Mouse (Mus musculus): ENCODE results near the gene Rmi2. TPM values are rescaled to one million over a fixed set of nuclear protein-coding genes. Genes with fewer than 3 reads are reported as not detected.

The Rmi2 gene
- polyA plus RNA-seq, 1 experiment from 2014 or later = 2.0 TPM

DNA sequence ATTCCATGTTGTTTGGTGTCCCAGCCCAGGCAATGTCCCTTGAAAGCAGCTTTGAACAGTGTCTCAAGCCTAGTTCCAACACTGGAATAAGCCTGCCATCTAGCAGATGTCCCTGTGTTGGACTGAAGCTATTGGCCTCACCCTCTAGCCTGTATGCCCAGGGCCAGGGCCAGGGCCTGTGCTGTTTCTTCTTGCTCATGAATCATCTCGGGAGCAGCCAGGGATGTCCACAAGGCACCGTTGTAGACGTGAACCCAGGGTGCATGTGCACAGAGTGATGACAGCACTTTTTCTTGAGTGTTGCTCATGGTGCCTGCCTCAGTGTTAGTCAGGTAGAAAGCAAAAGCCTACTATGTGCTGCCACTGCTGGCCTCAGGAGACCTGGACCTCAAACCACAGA lies 2.4 kb downstream of the Rmi2 start:
- ATAC-seq (ENCODE audit: low read depth) = no peak
- Histone ChIP-seq H3K27me3 (replicated peaks; ENCODE audit: control insufficient read depth, insufficient read depth, low read length) (no peaks in the 10 kb centered on the region), H3K4me3 (ENCODE audit: low read depth, low read length) (no peak overlapping the region), H3K9ac (ENCODE audit: low read depth, low read length) (no peak overlapping the region), H3K36me3 (ENCODE audit: control insufficient read depth, insufficient read depth, low read length) (no peaks in the 10 kb centered on the region), H3K4me2 (ENCODE audit: low read depth, low read length) (no peak overlapping the region), H3K4me1 (ENCODE audit: control insufficient read depth, insufficient read depth, low read length) (peaks cover 14% of the 10 kb centered on the region), H3K27ac (replicated peaks; ENCODE audit: low read depth, low read length) (no peak overlapping the region), H3K9me3 (ENCODE audit: control insufficient read depth, low read length) (no peaks in the 10 kb centered on the region)
- DNase-seq (ENCODE audit: low spot score) = no peak
- WGBS = 80% methylated on average over 3 of the region's 3 CpGs

DNA sequence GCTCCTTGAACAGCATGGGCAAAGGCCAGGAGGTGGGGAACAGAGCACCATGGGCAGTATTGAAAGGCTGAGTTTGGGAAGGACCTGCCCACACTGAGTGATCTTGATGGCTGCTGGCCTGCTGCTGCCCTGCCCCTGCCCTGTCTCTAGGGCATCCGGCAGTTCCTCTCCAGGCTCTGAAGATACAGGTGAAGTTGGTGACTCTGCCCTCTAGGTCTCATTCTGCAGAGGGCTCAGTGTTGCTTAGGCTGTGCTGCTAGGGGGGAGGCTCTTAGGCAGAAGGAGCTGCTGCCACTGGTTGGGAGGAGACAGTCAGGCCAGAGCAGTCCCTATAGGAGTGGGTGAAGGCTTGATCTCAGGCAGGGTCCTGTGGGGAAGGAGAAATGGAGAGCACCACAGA lies 3.0 kb downstream of the Rmi2 start:
- 63% methylated on average over 1 of the region's 1 CpGs for WGBS
- no peak for DNase-seq (ENCODE audit: low spot score)
- Histone ChIP-seq H3K4me2 (ENCODE audit: low read depth, low read length) (no peak overlapping the region), H3K4me1 (ENCODE audit: control insufficient read depth, insufficient read depth, low read length) (peaks cover 14% of the 10 kb centered on the region), H3K4me3 (ENCODE audit: low read depth, low read length) (no peak overlapping the region), H3K27ac (replicated peaks; ENCODE audit: low read depth, low read length) (peak overlapping the region; percentile 49), H3K36me3 (ENCODE audit: control insufficient read depth, insufficient read depth, low read length) (no peaks in the 10 kb centered on the region), H3K9me3 (ENCODE audit: control insufficient read depth, low read length) (no peaks in the 10 kb centered on the region), H3K27me3 (replicated peaks; ENCODE audit: control insufficient read depth, insufficient read depth, low read length) (no peaks in the 10 kb centered on the region), H3K9ac (ENCODE audit: low read depth, low read length) (no peak overlapping the region)
- ATAC-seq (ENCODE audit: low read depth) = no peak

GRCm38 (mm10) chr16:10838487-10839245 lies 3.8 kb downstream of the Rmi2 start:
- H3K27ac ChIP-seq (replicated peaks; ENCODE audit: low read depth, low read length) = peak overlapping the region; percentile 49
- no peak overlapping the region for H3K4me3 ChIP-seq (ENCODE audit: low read depth, low read length)
- no peaks in the 10 kb centered on the region for H3K9me3 ChIP-seq (ENCODE audit: control insufficient read depth, low read length)
- DNase-seq (ENCODE audit: low spot score) (peak; percentile 82), ATAC-seq (ENCODE audit: low read depth) (peak; percentile 54)
- H3K4me2 ChIP-seq (ENCODE audit: low read depth, low read length) = no peak overlapping the region; the same call in 1 of the 2 replicates
- H3K36me3 ChIP-seq (ENCODE audit: control insufficient read depth, insufficient read depth, low read length) = no peaks in the 10 kb centered on the region
- no peaks in the 10 kb centered on the region for H3K27me3 ChIP-seq (replicated peaks; ENCODE audit: control insufficient read depth, insufficient read depth, low read length)
- peaks cover 19% of the 10 kb centered on the region for H3K4me1 ChIP-seq (ENCODE audit: control insufficient read depth, insufficient read depth, low read length)
- 22% methylated on average over 10 of the region's 10 CpGs for WGBS
- H3K9ac ChIP-seq (ENCODE audit: low read depth, low read length) = no peak overlapping the region

- ATAC-seq (ENCODE audit: low read depth) (no peak), DNase-seq (ENCODE audit: low spot score) (no peak)
- Histone ChIP-seq H3K9me3 (ENCODE audit: control insufficient read depth, low read length) (no peaks in the 10 kb centered on the region), H3K4me2 (ENCODE audit: low read depth, low read length) (no peak overlapping the region), H3K4me1 (ENCODE audit: control insufficient read depth, insufficient read depth, low read length) (peaks cover 27% of the 10 kb centered on the region), H3K4me3 (ENCODE audit: low read depth, low read length) (no peak overlapping the region), H3K9ac (ENCODE audit: low read depth, low read length) (no peak overlapping the region), H3K36me3 (ENCODE audit: control insufficient read depth, insufficient read depth, low read length) (no peaks in the 10 kb centered on the region), H3K27ac (replicated peaks; ENCODE audit: low read depth, low read length) (no peak overlapping the region), H3K27me3 (replicated peaks; ENCODE audit: control insufficient read depth, insufficient read depth, low read length) (no peaks in the 10 kb centered on the region)
- WGBS = 85% methylated on average over 12 of the region's 14 CpGs
Observed at GRCm38 (mm10) chr16:10840018-10840417, 5.2 kb downstream of the Rmi2 start.

- ATAC-seq (ENCODE audit: low read depth) = no peak
- Histone ChIP-seq H3K4me3 (ENCODE audit: low read depth, low read length) (no peak overlapping the region), H3K27ac (replicated peaks; ENCODE audit: low read depth, low read length) (no peak overlapping the region), H3K27me3 (replicated peaks; ENCODE audit: control insufficient read depth, insufficient read depth, low read length) (no peaks in the 10 kb centered on the region), H3K36me3 (ENCODE audit: control insufficient read depth, insufficient read depth, low read length) (no peaks in the 10 kb centered on the region), H3K4me1 (ENCODE audit: control insufficient read depth, insufficient read depth, low read length) (peaks cover 27% of the 10 kb centered on the region), H3K9me3 (ENCODE audit: control insufficient read depth, low read length) (no peaks in the 10 kb centered on the region), H3K9ac (ENCODE audit: low read depth, low read length) (no peak overlapping the region), H3K4me2 (ENCODE audit: low read depth, low read length) (no peak overlapping the region)
- WGBS = 66% methylated on average over 4 of the region's 4 CpGs
- DNase-seq (ENCODE audit: low spot score) = no peak
Observed at GRCm38 (mm10) chr16:10842282-10842855, 7.5 kb downstream of the Rmi2 start.

DNA sequence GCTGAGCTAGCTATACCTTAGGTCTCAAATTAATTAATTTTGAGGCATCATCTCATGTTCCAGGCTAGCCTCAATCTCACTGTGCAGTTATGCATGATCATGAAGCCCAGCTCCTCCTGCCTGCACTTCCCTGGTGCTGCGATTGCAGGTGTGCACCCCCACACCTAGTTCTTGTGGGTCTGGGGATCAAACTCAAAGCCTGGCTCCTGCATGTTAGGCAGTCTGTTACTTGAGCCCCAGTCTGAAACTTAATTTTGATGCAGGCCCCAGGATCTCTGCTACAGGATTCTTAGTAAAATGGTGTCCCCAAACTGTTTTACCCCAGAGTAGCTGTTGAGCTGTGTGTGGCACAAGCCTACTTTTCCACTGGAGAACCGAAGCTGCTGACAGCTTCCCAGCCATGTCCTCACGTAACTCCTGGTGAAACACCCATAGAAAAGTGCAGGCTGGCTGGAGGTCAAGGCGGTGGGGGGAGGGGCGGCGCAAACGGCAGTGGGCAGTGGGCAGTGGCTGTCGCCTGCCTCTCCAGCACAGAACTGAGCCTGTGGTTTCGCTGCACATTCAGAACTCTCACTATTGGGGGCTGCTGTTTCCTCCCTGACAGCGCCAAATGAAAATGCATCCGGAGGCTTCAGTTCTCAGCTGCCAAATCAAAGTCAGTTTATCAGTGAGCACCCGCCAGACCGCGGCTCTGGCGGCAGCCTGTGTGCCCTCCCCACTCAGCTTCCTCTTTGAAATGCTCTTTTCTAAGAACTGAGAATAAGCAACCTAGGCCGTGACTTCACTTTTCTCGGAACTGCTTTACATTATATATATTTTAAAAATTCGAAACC lies 8.8 kb downstream of the Rmi2 start:
- peak; percentile 81 for DNase-seq (ENCODE audit: low spot score)
- Histone ChIP-seq H3K9ac (ENCODE audit: low read depth, low read length) (peak overlapping the region; percentile 48), H3K4me1 (ENCODE audit: control insufficient read depth, insufficient read depth, low read length) (peaks cover 16% of the 10 kb centered on the region), H3K4me3 (ENCODE audit: low read depth, low read length) (peak overlapping the region; percentile 18), H3K9me3 (ENCODE audit: control insufficient read depth, low read length) (no peaks in the 10 kb centered on the region), H3K27me3 (replicated peaks; ENCODE audit: control insufficient read depth, insufficient read depth, low read length) (no peaks in the 10 kb centered on the region), H3K36me3 (ENCODE audit: control insufficient read depth, insufficient read depth, low read length) (no peaks in the 10 kb centered on the region), H3K27ac (replicated peaks; ENCODE audit: low read depth, low read length) (peak overlapping the region; percentile 77), H3K4me2 (ENCODE audit: low read depth, low read length) (peak overlapping the region; percentile 53)
- WGBS = 17% methylated on average over 18 of the region's 18 CpGs
- ATAC-seq (ENCODE audit: low read depth) = peak; percentile 23; the same call in 1 of the 2 replicates

GRCm38 (mm10) chr16:10844319-10844670 lies 9.4 kb downstream of the Rmi2 start:
- DNase-seq (ENCODE audit: low spot score) (no peak), ATAC-seq (ENCODE audit: low read depth) (peak; percentile 28)
- Histone ChIP-seq H3K9me3 (ENCODE audit: control insufficient read depth, low read length) (no peaks in the 10 kb centered on the region), H3K27me3 (replicated peaks; ENCODE audit: control insufficient read depth, insufficient read depth, low read length) (no peaks in the 10 kb centered on the region), H3K4me2 (ENCODE audit: low read depth, low read length) (peak overlapping the region; percentile 53), H3K9ac (ENCODE audit: low read depth, low read length) (peak overlapping the region; percentile 48), H3K27ac (replicated peaks; ENCODE audit: low read depth, low read length) (peak overlapping the region; percentile 77), H3K4me1 (ENCODE audit: control insufficient read depth, insufficient read depth, low read length) (peaks cover 18% of the 10 kb centered on the region), H3K36me3 (ENCODE audit: control insufficient read depth, insufficient read depth, low read length) (no peaks in the 10 kb centered on the region), H3K4me3 (ENCODE audit: low read depth, low read length) (peak overlapping the region; percentile 18; the same call in 1 of the 2 replicates)
- WGBS = 40% methylated on average over 6 of the region's 6 CpGs

GRCm38 (mm10) chr16:10845952-10846351 lies 11.1 kb downstream of the Rmi2 start:
- Histone ChIP-seq H3K9me3 (ENCODE audit: control insufficient read depth, low read length) (no peaks in the 10 kb centered on the region), H3K36me3 (ENCODE audit: control insufficient read depth, insufficient read depth, low read length) (no peaks in the 10 kb centered on the region), H3K4me2 (ENCODE audit: low read depth, low read length) (no peak overlapping the region), H3K27ac (replicated peaks; ENCODE audit: low read depth, low read length) (no peak overlapping the region), H3K27me3 (replicated peaks; ENCODE audit: control insufficient read depth, insufficient read depth, low read length) (no peaks in the 10 kb centered on the region), H3K9ac (ENCODE audit: low read depth, low read length) (no peak overlapping the region), H3K4me3 (ENCODE audit: low read depth, low read length) (no peak overlapping the region), H3K4me1 (ENCODE audit: control insufficient read depth, insufficient read depth, low read length) (peaks cover 35% of the 10 kb centered on the region)
- no peak for DNase-seq (ENCODE audit: low spot score)
- 87% methylated on average over 6 of the region's 6 CpGs for WGBS
- no peak for ATAC-seq (ENCODE audit: low read depth)

All from embryonic facial prominence, embryonic 14.5 days (tissue).